Mouse (Mus musculus) ES-Bruce4 (cell line): ENCODE measurements around the gene Sfrp2. TPM values are rescaled to one million over a fixed set of nuclear protein-coding genes. Genes with fewer than 3 reads are reported as not detected.

ENCODE experiments used
- H3K27ac ChIP-seq: 2 replicates; pipeline ENCODE4 v1.5.1; 2012; ENCODE audit warnings: low read length, inconsistent platforms; ENCODE audit not compliant: insufficient read depth
- H3K27me3 ChIP-seq: 2 replicates; pipeline ENCODE4 v1.6.1; 2012; ENCODE audit warnings: mild to moderate bottlenecking, low read length, inconsistent platforms; ENCODE audit not compliant: control insufficient read depth, poor library complexity, insufficient read depth, severe bottlenecking
- H3K36me3 ChIP-seq: 2 replicates; pipeline ENCODE4 v1.6.1; 2012; ENCODE audit warnings: inconsistent platforms, mild to moderate bottlenecking, low read length, moderate library complexity; ENCODE audit not compliant: control insufficient read depth, poor library complexity, insufficient read depth, severe bottlenecking
- H3K4me1 ChIP-seq: one replicate; pipeline ENCODE4 v1.8.1; 2011; ENCODE audit warnings: low read length; ENCODE audit not compliant: control insufficient read depth, insufficient read depth
- H3K4me3 ChIP-seq: 2 replicates; pipeline ENCODE4 v1.5.1; 2011; ENCODE audit warnings: low read depth, mild to moderate bottlenecking, low read length
- H3K9ac ChIP-seq: 2 replicates; pipeline ENCODE4 v1.6.1; 2012; ENCODE audit warnings: low read depth, mild to moderate bottlenecking, inconsistent platforms; ENCODE audit not compliant: poor library complexity, severe bottlenecking
- H3K9me3 ChIP-seq: replicated peaks from 2 replicates; pipeline ENCODE4 v1.6.1; 2012; ENCODE audit warnings: mild to moderate bottlenecking, low read length, inconsistent platforms; ENCODE audit not compliant: control insufficient read depth, poor library complexity, insufficient read depth, severe bottlenecking
- CTCF ChIP-seq: IDR thresholded peaks from one replicate; pipeline ENCODE4 v1.8.1; 2011; ENCODE audit warnings: low read depth, low read length
- EP300 ChIP-seq: IDR thresholded peaks from 2 replicates; pipeline ENCODE4 v1.6.1; 2011; ENCODE audit warnings: low read depth, low read length; ENCODE audit not compliant: insufficient read depth
- POLR2A ChIP-seq: IDR thresholded peaks from one replicate; pipeline ENCODE4 v1.8.1; 2011; ENCODE audit warnings: low read length; ENCODE audit not compliant: insufficient read depth
- polyA plus RNA-seq: library from polyadenylated mRNA; stranded (reverse); fragments of >200 nt; gene quantifications from 2 replicates; pipeline ENCODE4 v1.2.4, GENCODE M21; 2011; ENCODE audit warnings: low read depth; ENCODE audit not compliant: missing spikeins, insufficient read depth, insufficient read length

Sfrp2 gene
- polyA plus RNA-seq, 1 experiment: 8.5 TPM

DNA sequence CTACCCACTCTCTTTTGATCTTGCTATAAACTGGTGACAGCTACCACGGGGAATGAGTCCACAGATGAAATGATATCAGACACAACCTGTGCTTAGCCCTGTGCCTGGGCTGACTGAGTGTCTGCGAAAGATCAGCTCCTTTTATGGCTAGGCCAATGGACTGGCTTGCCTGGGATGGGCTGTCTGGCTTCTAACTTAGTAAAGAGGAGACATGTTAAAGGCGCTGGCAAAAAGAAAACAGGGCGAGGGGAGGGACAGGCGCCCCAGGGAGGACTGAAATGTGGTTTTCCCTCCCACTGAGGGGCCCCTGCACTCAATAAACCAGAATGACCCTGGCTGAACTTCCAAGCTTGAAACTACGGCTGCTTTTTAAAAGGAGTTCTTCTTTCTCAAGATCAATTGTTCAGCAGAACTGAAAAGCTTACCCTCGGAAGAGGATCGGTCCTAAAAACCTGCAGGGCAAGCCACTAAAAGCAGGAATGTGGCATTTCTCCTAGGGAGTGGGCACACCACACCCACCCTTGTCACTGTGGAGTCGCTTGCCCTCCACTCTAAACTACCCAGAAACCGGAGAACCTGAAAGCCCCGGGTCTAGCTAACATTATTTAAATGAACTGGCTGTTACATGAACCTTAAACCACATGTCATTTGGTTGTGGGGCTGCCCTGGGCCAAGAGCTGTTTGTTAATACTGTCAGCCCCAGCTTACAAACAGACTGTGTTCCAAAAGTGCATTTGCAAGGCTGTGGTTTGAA is 17.8 kb downstream of the Sfrp2 start:
- Histone ChIP-seq H3K4me1 (no peaks in the 10 kb centered on the region), H3K9ac (no peak overlapping the region), H3K27me3 (peaks cover 3% of the 10 kb centered on the region), H3K4me3 (no peak overlapping the region), H3K36me3 (no peaks in the 10 kb centered on the region), H3K27ac (no peak overlapping the region), H3K9me3 (peaks cover 9% of the 10 kb centered on the region; the same call in 1 of the 2 replicates)
- no peak for TF ChIP-seq CTCF
- no peak for TF ChIP-seq POLR2A
- TF ChIP-seq EP300: no peak

DNA sequence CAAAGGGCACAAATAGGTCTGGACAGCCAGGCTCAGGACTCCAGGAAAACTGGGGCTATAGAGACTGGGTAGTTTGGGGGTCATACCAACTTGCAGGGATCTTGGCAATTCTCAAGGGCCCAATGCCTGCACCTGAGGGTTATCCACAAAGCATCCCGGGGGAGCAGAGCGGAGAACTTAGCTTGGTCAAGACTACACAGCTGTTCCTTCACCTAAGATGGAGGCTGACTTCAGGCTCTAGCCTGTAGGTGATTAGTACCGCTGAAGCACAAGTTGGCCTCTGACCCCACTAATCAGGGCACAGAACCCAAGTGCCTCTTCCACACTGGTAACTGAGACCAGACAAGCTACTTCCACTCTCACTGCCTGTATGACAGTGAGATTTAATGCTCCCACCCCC is 18.6 kb downstream of the Sfrp2 start:
- Histone ChIP-seq H3K4me1 (no peaks in the 10 kb centered on the region), H3K27ac (no peak overlapping the region), H3K9ac (no peak overlapping the region), H3K9me3 (peaks cover 9% of the 10 kb centered on the region; the same call in 1 of the 2 replicates), H3K36me3 (no peaks in the 10 kb centered on the region), H3K4me3 (no peak overlapping the region), H3K27me3 (peaks cover 3% of the 10 kb centered on the region)
- no peak for TF ChIP-seq EP300
- no peak for TF ChIP-seq CTCF
- TF ChIP-seq POLR2A: no peak

DNA sequence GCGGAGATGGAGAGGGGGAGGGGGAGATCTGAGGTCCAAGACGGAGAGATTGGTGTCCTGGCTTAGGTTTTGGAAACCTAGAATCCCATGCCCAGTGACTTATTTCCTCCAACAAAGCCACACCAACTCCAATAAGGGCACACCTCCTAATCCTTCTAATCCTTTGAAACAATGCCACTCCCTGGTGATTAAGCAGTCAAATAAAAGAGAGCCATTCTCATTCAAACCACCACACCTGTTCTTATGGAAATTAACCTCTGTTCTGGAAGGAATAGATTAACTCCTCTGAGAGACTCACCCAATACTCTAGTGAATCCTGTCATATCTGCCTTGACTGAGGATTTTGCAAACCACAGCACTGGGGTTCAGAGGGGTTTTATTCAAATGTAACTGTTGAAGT is 21.0 kb downstream of the Sfrp2 start:
- H3K27ac ChIP-seq: no peak overlapping the region
- no peaks in the 10 kb centered on the region for H3K4me1 ChIP-seq
- H3K9me3 ChIP-seq: peaks cover 9% of the 10 kb centered on the region; the same call in 1 of the 2 replicates
- H3K9ac ChIP-seq: no peak overlapping the region
- TF ChIP-seq EP300 (no peak), CTCF (no peak), POLR2A (no peak)
- peaks cover 3% of the 10 kb centered on the region; the same call in 1 of the 2 replicates for H3K27me3 ChIP-seq
- no peaks in the 10 kb centered on the region for H3K36me3 ChIP-seq
- H3K4me3 ChIP-seq: no peak overlapping the region

DNA sequence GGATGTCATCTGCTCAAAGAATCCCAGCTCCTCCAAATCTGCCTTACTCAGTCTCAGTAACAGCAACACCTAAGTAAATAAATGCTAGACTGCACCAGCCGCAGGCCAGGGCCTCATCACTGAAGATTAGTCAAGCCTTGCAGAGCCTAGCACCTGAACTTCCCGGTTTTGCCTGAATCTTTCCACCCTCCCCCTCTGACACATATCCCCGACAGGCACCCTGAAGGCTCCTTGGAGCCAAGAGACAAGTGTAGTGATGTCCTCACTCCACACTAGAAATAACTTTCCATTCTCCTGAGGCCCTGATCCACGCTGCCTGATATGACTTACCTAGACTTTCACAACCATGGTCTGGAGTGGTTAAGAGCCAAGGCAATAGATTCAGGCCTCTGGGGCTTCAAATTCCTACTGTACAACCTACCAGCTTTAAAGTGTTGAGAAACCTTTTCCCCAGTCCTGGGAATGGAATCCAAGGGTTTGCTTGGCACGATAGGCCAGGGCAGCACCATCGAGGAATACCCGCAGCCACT is 21.7 kb downstream of the Sfrp2 start:
- no peaks in the 10 kb centered on the region for H3K36me3 ChIP-seq
- no peaks in the 10 kb centered on the region for H3K4me1 ChIP-seq
- H3K4me3 ChIP-seq: no peak overlapping the region
- H3K9ac ChIP-seq: no peak overlapping the region
- TF ChIP-seq EP300 (no peak), CTCF (no peak), POLR2A (no peak)
- peaks cover 3% of the 10 kb centered on the region; the same call in 1 of the 2 replicates for H3K27me3 ChIP-seq
- peaks cover 9% of the 10 kb centered on the region; the same call in 1 of the 2 replicates for H3K9me3 ChIP-seq
- no peak overlapping the region for H3K27ac ChIP-seq

DNA sequence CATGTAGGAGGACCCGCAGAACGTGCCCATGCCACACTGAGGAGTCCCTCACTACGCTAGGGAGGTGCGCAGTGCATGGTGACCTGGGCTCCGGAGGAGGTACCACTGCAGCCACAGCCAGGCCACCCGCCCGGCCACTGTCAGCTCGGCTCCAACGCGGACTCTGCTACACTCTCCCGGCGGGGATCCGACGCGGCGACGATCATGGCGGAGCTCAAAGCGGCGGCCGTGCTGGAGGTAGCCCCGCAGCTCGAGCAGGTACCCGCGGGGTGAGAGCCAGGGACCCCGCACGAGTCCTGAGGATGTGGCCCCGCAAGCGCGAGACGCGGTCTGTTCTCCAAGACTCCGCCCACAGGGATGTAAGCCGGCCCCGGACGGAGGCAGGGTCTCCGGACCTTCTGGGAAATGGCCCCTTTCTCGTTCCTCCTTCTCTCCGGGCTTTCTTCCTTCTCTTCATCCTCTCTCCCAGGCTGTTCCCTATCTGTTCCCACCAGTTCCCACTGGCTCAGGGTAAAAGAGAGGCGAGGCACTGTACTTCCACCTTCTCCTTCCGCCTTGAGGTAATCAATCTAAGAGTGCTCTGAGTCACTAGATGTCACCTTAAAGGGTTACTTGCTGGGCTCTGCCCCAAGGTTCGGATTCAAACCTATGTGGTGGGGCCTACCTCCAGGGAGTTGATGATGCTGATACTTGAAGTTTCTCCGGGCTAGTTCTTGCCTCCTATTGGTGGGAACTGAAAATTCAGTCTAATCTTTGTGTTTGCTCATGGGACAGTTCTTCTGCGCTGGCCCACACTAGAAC is 23.7 kb downstream of the Sfrp2 start:
- Histone ChIP-seq H3K4me1 (no peaks in the 10 kb centered on the region), H3K27me3 (peaks cover 3% of the 10 kb centered on the region; the same call in 1 of the 2 replicates), H3K36me3 (no peaks in the 10 kb centered on the region), H3K9me3 (peaks cover 9% of the 10 kb centered on the region; the same call in 1 of the 2 replicates), H3K9ac (peak overlapping the region; percentile 55; the same call in 1 of the 2 replicates), H3K4me3 (peak overlapping the region; percentile 70), H3K27ac (no peak overlapping the region)
- no peak for TF ChIP-seq POLR2A
- no peak for TF ChIP-seq EP300
- TF ChIP-seq CTCF: no peak
